Mouse (Mus musculus): ENCODE measurements around the gene 2010111I01Rik.
"Not testable (repeated sequence)": the region's sequence is repeated elsewhere in the genome, so short reads cannot be mapped to it uniquely, and the experiment has no call there.

Gene 2010111I01Rik

GRCm38 (mm10) chr13:63339946-63340345 lies 375.3 kb downstream of the 2010111I01Rik start:
- in situ Hi-C loops (cut with MboI), result no loop called here

- in situ Hi-C loops (cut with MboI), result no loop called here
These were observed 378.1 kb downstream of the 2010111I01Rik start for GRCm38 (mm10) chr13:63342781-63343180.

GRCm38 (mm10) chr13:63344481-63344880 lies 379.8 kb downstream of the 2010111I01Rik start:
- in situ Hi-C loops (cut with MboI), result no loop called here

- in situ Hi-C loops (cut with MboI), result no loop called here
These were observed 381.0 kb downstream of the 2010111I01Rik start for GRCm38 (mm10) chr13:63345476-63346225.

- in situ Hi-C loops (cut with MboI), result no loop called here
These were observed 382.9 kb downstream of the 2010111I01Rik start for GRCm38 (mm10) chr13:63347639-63348038.

GRCm38 (mm10) chr13:63350076-63350475 lies 385.4 kb downstream of the 2010111I01Rik start:
- in situ Hi-C loops (cut with MboI), result no loop called here

- in situ Hi-C loops (cut with MboI), result not testable (repeated sequence)
These were observed 388.6 kb downstream of the 2010111I01Rik start for GRCm38 (mm10) chr13:63353312-63353711.

GRCm38 (mm10) chr13:63356101-63356500 lies 391.4 kb downstream of the 2010111I01Rik start:
- in situ Hi-C loops (cut with MboI), result no loop called here

- in situ Hi-C loops (cut with MboI), result no loop called here
These were observed 391.9 kb downstream of the 2010111I01Rik start for GRCm38 (mm10) chr13:63356558-63356957.

GRCm38 (mm10) chr13:63359393-63359792 lies 394.7 kb downstream of the 2010111I01Rik start:
- in situ Hi-C loops (cut with MboI), result no loop called here

GRCm38 (mm10) chr13:63360111-63360885 lies 395.6 kb downstream of the 2010111I01Rik start:
- in situ Hi-C loops (cut with MboI), result no loop called here

- in situ Hi-C loops (cut with MboI), result no loop called here
These were observed 397.1 kb downstream of the 2010111I01Rik start for GRCm38 (mm10) chr13:63361755-63362154.

- in situ Hi-C loops (cut with MboI), result no loop called here
These were observed 408.9 kb downstream of the 2010111I01Rik start for GRCm38 (mm10) chr13:63373460-63374166.
